Mouse (Mus musculus) cerebellum, adult 11 months (tissue): ENCODE data around the gene Nwd1.
"Not testable (repeated sequence)": the region's sequence is repeated elsewhere in the genome, so short reads cannot be mapped to it uniquely, and the experiment has no call there.

Experiments used
- DNase-seq: peaks from one replicate; pipeline ENCODE4 v3.0.0; 2022

Gene Nwd1

DNA sequence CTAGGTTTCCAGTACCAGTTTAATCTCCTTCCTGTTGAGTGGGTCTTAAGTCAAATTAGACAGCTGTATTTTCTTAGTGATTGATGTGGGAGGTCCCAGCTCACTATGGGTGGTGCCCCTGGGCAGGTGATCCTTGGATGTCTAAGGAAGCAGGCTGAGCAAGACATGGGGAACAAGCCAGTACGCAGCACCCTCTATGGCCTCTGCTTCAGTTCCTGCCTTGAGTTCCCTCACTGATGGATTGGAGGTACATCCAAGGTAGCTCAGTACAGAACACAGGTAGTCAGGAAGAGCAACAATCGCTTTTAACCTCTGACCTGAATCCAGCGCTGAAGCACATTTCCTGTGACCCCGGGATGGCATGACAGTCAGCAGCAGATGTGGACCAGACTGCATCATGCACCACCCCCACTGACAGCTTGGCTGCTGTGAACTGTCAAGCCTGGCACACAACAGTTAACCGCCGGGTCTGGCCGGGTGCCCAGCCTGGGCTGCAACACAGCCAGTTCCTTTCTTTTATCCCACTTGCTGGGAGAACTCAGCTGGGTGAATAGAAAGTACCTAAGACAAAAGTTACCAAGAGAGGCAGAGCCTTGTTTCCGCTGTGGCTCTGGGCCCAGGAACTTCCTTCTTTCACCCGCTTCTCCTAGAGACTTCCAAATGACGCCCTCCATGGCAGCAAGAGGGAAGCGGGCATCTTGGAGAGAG, at the start of gene Nwd1:
Nwd1 (plus strand) TSS at position 652 of the 708 bp plus-strand sequence.
- peak; percentile 22 for DNase-seq

DNA sequence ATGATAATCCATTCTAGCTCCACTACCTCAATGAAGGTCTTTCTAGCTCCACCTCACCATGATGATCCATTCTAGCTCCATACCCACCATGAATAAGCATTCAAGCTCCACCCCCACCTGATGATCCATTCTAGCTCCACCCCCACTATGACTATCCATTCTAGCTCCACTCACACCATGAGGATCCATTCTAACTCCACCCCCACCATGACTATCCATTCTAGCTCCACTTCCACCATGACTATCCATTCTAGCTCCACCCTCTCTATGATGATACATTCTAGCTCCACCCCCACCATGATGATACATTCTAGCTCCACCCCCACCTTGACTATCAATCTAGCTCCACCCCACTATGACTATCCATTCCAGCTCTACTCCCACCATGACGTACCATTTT, 3.6 kb upstream of the Nwd1 start:
- no peak for DNase-seq

- no peak for DNase-seq
These were observed 1.9 kb upstream of the Nwd1 start for GRCm38 (mm10) chr8:72644601-72645000.

GRCm38 (mm10) chr8:72646768-72647143, 245 bp downstream of the Nwd1 start:
- DNase-seq: no peak

- DNase-seq: no peak
These were observed 4.2 kb downstream of the Nwd1 start for GRCm38 (mm10) chr8:72650697-72651096.

- no peak for DNase-seq
These were observed 8.3 kb downstream of the Nwd1 start for GRCm38 (mm10) chr8:72654565-72655521.

GRCm38 (mm10) chr8:72655522-72655912, 9.0 kb downstream of the Nwd1 start:
- DNase-seq: no peak

GRCm38 (mm10) chr8:72659967-72660366, 13.5 kb downstream of the Nwd1 start:
- DNase-seq: no peak

DNA sequence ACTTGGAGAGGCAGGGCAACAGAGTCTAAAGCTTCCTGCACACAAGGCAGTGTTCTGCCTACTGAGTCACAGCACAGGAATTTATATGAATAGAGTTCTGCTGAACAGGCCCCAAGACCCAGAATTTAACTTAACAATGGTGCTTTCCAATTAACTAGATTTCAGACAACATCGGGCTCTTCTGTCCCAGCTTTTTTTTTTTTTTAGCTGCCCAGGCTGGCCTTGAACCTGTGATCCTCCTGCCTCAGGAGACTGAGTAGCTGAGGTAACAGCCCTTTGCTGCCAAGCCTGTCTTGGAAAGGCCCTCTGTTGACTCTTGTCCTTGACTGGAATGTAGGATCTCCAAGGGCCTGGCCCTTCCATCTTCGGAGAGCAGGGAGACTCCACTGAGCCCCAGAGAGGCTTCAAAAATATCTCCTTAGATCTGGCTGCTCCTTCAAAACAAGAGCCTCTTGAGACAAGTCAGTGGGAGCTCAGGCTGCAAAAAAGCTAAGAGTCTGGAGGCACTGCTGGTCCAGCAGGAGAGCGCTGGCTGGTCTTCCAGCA, 17.7 kb downstream of the Nwd1 start:
- DNase-seq: no peak

DNA sequence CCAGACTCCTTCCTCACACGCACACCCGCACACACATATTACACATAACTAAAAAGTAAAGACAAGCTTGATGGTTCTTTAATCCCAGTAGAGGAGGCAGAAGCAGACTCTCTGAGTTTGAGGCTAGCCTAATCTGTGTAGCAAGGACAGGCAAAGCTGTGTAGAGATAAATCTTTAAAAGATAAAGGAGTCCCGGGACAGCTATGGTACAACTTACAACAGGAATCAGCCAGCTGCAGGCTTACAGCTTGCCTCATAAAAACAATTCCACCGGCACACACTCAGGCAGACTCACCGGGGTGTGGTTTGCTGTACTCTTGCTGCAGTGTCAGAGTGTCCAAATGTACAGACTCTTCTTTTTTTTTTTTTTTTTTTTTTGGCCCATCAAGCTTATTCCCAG, 18.2 kb downstream of the Nwd1 start:
- no peak for DNase-seq

DNA sequence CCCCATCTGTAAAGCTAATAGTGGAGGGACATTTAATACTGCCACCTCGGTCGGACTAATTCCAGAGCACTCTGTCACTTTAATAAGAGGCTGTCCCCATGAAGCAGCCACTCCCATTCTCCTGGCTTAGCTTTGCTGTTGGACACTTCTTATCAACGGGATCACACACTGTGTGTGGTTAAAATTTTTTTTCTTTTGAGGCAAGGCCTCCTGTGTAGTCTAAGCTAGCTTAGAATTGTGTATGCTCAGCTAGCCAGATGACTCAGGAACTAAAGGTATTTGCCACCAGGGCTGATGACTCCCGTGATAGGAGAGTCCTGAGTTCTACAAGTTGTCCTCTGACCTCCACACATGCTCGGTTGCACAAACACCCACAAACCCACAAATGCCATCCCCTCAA, 18.9 kb downstream of the Nwd1 start:
- DNase-seq: no peak

GRCm38 (mm10) chr8:72668925-72669324, 22.4 kb downstream of the Nwd1 start:
- no peak for DNase-seq

- DNase-seq: no peak
These were observed 26.3 kb downstream of the Nwd1 start for GRCm38 (mm10) chr8:72672802-72673201.

GRCm38 (mm10) chr8:72674184-72674583, 27.7 kb downstream of the Nwd1 start:
- DNase-seq: no peak

GRCm38 (mm10) chr8:72676436-72676835, 29.9 kb downstream of the Nwd1 start:
- DNase-seq: no peak

DNA sequence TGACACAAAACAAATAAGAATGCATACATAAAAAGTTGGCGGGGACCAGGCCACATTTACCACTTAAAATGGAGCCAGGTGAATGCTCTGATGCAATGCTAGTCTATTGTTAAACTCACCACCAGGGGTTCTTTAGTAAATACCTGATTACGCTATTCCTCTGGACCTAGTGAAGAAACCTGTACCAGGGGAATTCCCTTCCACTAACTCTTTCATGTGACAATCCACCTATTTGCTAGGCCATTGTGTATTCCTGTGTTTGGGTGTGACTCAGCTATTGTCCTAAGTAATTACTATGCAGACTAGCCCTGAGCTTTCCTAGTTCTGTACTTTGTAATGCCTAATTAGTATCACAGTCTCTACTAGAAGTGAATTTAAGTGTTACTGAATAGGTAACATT, 30.3 kb downstream of the Nwd1 start:
- not testable (repeated sequence) for DNase-seq

DNA sequence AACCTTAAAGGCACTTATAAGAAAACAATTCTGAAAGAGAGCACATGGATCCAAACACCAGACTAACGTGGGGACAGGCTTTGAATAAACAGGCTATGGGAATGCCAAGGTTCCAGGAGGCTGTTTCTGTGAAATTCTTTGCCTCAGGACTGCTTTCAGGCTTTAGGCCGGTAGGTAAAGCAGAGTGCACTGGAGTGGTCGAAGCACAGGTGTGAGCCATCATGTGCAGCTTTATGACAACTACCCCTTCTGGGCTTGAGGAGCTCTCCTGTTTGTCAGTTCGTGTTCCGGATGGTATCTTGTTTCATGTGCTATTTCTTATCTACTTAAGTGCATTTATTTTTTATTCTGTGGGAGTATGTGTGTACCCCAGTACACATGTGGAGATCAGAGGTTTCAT, 30.8 kb downstream of the Nwd1 start:
- DNase-seq: no peak

- peak; percentile 37 for DNase-seq
These were observed 33.6 kb downstream of the Nwd1 start for GRCm38 (mm10) chr8:72680133-72680532.

GRCm38 (mm10) chr8:72682051-72682687, 35.7 kb downstream of the Nwd1 start:
- DNase-seq: no peak

GRCm38 (mm10) chr8:72683010-72683521, 36.6 kb downstream of the Nwd1 start:
- DNase-seq: no peak

DNA sequence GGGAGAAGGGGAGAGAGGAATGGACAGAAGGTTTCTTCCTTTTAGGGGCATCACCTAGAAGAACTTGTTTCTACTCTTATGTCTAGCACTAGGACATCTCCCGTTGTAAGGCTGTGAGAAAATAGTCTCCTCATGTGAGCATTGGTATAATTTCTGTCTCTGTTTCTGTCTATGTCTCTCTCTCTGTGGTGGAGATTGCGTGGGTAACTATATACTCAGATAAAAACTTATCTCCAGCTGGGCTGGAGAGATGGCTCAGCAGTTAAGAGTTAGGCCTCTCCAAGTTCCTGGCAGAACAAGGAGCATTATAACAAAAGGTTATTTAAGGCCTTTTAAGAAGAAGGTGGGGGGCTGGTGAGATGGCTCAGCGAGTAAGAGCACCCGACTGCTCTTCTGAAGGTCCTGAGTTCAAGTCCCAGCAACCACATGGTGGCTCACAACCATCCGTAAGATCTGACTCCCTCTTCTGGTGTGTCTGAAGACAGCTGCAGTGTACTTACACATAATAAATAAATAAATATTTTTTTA, 37.1 kb downstream of the Nwd1 start:
- DNase-seq: not testable (repeated sequence)

GRCm38 (mm10) chr8:72698349-72698926, 51.9 kb downstream of the Nwd1 start:
- no peak for DNase-seq
